Mouse (Mus musculus) liver, embryonic 14.5 days (tissue): Measurements from ENCODE around the gene Kdm2a.

Experiments used
- CTCF ChIP-seq: IDR thresholded peaks from 2 replicates; pipeline ENCODE4 v1.5.1; 2016; ENCODE audit warnings: antibody characterized with exemption, low read depth, control low read depth
- EP300 ChIP-seq: IDR thresholded peaks from 2 replicates; pipeline ENCODE4 v1.6.1; 2016; ENCODE audit warnings: antibody characterized with exemption, low read depth

GRCm38 (mm10) chr19:4430091-4430620 is 32.1 kb upstream of the Kdm2a start:
- TF ChIP-seq CTCF (no peak), EP300 (no peak)
